Mouse (Mus musculus) CD8-positive naive resting alpha-beta T cell, adult 2 months (primary cell): ENCODE data around the gene Sim2.

ENCODE experiments used
- DNase-seq, 2 experiments: peaks; one replicate each; pipeline ENCODE4 v3.0.0; 2022; ENCODE audit warnings: low read depth in 2 of 2, low spot score in 2 of 2

Sim2 gene

DNA sequence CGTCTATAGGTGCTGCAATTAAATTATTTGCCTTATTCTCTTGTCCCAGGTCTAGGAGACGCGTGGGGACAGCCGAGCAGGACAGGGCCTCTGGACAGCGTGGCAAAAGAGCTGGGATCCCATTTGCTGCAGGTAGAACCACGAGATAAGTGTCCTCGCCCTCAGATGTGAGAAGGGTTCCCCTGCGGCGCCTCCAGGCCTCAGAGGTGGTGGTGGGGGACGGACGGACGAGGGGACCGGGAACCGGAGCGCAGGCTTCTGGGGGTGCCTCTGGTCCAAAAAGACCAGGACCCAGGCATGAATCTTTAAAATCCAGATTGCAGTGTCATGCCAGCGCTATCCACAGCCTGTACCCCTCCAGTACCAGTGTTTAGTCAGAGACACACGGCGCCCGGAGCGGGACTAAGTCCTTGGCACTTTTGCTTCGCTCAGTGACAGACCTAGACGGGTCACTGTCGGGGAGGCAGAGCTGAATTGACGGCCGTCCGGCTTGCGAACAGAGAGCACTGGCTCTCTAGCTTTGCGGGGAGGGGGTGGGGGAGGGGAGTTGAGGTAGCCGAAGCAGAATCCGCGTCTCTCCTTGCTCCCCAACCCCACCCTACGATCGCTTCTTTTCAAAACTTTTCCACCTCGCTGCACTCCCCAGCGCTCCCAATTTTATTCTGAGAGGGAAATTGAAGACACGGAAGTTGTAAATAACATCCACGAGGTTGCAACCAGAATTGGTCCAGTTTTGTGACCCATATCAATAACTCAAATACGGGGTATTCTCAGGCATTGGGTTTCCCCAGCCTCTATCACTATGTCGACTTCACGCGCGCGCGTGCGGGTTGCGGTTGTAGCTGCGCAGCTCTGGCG lies 9.7 kb downstream of the Sim2 start:
- DNase-seq: no peak

DNA sequence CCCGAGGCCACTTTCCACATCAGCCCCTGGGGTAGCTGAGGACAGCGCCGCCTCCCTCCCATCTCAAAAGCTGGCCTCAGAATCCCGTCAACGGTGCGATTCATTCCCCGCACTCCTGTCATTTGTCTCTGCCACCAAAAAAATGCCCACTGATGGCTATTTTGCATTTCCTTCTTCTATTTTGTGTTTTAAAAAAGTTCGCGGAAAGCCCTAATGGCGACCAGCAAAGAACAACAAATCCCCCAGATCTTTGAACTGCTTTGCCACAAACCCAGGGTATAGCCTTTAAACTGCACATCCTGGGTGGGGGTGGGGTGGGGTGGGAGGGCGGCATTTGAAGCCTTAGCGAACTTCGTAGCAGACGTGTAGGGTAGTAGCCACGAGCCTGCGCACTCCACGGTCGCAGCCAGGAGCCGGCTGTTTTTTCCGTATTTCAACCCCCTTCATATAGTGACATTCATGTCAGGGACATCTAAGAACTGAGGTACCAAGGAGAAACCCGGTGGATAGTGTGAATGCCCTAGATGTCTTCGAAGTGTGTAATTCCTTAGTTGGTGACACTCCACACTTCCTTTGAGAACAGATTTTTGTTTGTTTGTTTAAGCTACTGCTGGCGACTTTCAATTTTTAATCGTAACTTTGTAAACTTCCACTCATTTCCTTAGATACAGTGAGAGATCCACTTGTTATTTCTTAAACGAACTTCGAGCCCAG lies 10.5 kb downstream of the Sim2 start:
- no peak for DNase-seq

DNA sequence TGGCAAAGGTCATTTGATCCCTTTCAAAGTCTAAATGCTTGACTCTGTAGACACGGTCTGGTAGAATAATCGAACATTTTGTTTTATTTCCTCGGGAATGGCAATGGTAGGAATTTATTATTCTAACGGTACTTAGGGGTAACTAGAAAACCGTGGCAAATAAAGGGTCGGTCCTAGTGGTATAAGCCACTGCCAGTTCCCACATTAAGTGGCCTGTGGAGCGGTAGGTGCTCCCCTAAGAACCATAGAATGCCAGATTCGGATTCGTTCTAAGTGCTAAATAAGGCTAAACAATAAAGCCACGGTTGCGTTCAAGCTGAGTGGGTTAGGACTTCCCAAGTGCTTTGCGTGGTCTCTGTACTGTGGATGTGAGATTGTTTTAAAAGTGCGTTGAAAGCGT lies 11.7 kb downstream of the Sim2 start:
- no peak for DNase-seq

DNA sequence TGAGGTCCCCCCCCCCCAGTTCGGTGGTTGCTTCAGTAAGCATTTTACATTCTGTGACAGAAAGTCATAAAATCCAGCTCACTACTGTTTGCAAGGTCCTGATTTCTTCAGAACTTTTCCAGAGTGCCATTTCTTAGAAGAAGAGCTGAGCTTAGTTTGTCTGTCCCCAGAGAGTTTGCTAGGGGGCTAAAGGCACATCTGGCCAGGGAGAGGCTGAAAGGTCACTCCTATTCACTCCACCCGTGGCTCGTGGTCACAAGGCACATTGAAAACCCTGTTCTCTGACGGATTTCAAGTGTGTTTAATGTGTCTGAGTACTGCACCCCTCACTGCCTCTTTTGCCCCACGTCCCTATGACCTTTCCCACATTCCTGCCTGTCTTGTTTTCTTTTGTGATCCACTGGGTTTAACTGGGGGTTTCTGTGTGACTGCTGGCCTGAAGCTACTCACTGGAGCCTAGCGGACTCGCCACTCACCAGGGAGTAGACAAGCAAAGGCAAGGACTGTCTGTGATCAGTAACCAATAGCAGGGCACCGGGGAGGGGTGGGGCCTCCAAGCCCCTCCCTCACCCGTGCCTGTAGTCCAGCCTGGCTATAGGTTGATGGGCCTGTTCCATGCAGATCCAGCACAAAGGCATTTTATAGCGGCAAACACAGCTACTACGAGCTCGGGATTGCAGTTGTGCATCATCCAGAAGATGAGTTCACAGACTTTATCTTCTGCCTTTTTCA lies 13.2 kb downstream of the Sim2 start:
- DNase-seq: no peak

DNA sequence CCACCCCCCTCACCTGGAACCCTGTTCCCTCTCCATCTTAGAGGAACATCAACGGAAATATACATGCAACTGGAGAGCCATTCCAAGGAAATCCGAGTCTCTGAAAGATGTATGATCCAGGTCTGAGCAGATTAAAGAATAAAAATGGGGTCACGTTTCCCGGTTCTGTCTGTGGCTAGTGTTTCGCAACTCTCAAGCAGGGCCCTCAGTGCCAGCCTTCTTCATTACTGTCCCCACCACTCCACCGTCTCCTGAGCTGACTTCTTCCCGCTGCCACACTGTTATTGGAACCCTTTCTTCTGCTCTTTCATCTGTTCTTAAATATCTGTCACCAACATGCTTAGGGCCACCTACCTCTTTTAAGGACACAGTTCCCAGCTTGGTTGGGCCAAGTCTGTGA lies 28.4 kb downstream of the Sim2 start:
- no peak for DNase-seq

DNA sequence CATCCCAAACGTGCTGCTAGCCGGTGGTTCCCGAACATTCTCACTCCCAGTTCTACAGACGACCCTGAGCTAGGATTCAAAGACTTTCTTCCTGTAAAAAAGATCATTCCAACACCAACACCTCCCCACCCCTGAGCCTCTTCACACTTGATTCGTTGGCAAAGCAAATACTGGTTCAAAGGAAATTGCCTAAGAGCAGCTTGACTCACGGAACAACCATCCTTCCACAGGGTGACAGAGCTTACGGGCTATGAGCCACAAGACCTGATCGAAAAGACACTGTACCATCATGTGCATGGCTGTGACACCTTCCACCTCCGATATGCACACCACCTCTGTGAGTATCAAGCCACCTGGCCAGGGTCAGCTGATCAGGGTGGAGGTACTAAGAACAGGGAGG lies 30.0 kb downstream of the Sim2 start:
- no peak for DNase-seq

DNA sequence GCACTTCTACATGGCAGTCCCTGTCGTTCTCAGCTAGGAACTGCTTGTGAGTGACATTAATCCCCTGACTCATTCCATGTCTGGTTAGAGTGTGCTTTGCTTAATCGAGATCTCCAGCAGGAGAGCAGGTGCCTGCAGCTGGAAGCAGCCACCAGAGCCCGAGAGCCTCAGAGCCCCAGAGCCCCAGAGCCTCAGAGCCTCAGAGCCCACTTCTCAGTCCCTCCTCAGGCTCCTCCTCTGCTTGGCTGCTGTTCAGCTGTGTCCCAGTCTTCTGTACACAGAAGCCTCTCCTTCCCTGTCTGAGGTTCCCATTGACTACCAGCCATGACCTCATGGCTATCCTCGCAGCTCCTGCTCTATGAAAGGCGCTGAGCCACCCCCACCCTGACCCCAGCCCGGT lies 32.6 kb downstream of the Sim2 start:
- DNase-seq: no peak

DNA sequence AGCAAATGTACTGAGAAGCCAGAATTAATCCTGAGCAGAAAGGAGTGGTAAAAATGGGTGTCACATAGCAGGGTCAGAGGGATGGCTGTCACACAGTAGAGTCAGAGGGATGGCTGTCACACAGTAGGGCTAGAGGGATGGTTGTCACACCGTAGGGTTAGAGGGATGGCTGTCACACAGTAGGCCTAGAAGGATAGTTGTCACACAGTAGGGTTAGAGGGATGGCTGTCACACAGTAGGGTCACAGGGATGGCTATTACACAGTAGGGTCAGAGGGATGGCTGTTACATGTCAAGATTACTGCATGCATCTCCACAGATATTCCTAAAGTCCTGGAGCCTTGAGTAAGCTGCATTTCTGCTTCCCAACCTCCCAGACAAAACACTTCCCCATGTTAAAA lies 33.7 kb downstream of the Sim2 start:
- no peak for DNase-seq

DNA sequence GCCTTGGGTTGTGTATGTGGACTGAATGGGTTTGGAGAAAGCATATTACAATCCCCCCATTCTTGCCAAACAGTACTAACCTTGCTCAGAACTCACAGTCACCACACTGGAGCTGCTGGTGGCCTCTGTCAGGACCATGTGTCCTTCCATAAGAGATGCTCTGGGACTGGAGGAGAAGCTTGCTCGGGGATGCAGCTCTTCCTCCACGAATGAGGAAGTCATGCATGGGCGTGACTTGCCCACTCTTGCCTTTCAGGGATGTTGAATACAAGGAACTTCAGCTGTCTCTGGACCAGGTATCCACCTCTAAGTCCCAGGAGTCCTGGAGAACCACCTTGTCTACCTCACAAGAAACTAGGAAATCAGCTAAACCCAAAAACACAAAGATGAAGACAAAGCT lies 37.6 kb downstream of the Sim2 start:
- DNase-seq: no peak

DNA sequence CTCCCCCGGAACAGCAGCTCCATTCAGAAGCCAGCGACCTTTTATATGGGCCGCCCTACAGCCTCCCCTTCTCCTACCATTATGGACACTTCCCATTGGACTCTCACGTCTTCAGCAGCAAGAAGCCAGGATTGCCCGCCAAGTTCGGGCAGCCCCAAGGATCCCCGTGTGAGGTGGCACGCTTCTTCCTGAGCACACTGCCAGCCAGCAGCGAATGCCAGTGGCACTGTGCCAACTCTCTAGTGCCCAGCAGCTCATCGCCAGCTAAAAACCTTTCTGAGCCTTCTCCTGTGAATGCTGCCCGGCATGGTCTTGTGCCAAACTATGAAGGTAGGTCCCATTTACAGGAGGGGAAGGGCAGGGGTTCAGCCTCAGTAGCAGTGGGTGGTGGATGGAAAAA lies 38.5 kb downstream of the Sim2 start:
- no peak for DNase-seq

DNA sequence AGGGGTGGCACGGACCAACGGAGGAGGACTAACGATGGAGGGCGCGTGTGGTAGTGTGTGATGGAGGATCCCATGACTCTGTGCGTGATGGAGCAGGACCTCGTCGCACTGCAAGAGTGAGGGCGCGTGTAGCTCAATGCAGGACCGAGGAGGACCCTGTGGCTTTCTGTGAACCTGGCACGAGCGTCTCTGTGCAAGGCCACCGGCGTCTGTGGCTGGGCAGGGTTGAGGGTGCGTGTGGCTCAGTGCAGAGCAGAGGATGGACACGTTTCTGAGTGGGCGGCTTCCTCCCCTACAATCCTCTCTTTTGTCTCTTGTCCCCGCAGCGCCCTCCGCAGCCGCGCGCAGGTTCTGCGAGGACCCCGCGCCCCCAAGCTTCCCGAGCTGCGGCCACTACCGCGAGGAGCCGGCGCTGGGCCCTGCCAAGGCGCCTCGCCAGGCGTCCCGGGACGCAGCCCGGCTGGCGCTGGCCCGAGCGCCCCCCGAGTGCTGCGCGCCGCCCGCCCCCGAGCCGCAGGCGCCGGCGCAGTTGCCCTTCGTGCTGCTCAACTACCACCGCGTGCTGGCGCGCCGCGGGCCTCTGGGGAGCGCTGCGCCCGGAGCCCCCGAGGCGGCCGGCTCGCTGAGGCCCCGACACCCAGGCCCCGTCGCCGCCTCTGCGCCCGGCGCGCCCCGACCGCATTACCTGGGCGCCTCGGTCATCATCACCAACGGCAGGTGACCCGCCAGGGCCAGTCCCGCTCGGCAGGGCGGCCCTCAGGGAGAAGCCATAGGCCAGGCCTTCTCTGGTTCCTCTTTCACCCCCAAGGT lies 40.6 kb downstream of the Sim2 start:
- no peak for DNase-seq

DNA sequence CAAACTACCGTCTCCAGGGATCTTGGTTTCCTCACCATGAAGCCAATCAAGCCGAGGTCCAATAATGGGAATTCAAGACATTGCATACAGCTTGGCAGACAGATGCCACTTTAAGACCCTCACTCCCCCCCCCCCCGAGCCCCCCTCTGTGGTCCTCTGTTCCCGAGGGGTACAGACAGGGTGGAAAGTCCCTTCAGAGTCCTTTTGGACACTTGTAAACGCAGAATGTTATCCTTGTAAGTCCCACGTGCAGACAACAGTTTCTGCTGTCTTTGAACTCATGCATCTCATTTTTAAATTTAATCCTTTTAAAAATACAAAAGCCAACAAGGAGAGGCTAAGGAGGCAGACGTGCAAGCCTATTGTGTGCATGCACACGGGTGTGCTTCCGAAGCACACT lies 41.5 kb downstream of the Sim2 start:
- no peak for DNase-seq

DNA sequence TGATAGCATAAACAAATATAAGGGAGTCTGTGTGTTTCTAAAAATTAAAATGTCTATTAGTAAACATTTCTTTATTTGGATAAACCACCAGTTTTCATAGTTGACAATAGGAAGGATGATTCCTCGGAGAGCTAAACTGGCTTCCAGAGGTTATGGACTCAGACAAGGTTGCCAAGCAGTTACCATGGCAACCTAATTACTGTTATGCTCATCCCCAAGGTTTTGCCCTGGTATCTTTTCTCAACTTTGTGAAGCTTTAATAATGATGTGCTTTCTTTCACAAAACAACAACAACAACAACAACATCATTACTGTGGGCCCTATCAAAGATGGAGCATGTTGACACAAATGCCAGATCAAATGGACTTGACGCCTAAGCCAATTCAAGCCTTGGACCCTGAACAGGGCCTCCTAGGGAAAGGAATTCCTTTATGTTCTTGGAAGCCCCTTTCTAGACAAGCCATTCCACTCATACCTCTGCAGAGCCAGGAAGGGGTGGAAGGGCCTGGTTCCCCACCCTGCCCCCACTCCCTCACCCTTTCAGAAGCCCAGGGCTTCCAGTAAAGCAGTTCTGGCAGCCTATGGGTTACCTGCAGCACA lies 43.6 kb downstream of the Sim2 start:
- DNase-seq: no peak

DNA sequence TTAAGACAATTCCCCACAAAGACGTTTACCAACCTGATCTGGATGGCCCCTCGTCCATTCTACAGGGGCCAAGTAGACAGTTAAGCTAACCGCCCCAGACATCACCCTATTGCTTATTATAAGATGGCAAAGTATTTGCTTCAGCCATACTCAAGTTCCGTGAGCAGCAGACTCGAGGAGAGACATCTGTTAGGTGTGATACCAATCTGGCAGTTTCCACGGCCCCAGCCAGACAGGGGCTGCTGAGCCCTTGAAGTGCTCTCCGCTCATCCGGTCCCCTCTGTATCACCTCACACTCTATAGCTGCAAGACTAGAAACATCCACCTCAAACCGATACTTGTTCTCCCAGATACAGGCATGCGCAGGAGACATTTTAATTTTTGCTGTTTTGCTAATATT lies 49.5 kb downstream of the Sim2 start:
- no peak for DNase-seq

DNA sequence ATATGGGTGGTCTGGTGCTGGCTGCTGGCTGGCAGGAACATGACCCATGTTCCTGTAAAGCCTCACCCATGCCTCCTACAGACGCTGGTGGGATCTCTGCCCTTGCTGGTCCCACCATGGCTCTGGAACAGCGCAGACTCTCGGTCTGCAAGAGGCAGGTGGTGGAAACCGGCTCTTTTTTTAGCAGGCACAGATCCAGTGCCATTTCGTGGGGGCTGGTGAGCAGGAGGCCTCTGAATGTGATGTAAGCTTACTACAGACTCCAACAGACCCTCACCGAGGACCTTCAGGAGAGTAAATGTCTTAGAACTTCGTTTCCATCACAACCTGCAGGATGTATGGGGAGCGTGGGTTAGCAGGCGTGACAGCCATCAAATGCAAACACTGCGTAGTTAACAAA lies 56.0 kb downstream of the Sim2 start:
- no peak for DNase-seq

DNA sequence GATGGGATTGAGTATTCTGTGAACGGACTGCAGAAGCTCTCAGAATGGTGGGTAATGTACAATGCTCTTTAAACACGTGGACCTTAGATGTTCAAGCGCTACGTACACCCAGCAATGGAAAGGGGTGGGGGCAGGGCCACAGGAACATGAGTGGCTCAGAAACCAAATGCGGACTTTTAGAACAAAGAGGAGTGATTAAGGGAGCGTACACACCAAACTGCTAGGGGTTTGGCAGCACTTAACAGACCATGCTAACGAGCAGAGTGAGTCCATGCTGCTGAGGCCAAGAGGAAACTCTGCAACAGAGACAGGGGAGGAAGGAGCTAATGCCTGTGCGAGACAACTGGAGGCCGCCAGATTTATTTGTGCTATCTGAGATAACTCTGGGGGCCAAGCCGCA lies 58.6 kb downstream of the Sim2 start:
- no peak for DNase-seq

DNA sequence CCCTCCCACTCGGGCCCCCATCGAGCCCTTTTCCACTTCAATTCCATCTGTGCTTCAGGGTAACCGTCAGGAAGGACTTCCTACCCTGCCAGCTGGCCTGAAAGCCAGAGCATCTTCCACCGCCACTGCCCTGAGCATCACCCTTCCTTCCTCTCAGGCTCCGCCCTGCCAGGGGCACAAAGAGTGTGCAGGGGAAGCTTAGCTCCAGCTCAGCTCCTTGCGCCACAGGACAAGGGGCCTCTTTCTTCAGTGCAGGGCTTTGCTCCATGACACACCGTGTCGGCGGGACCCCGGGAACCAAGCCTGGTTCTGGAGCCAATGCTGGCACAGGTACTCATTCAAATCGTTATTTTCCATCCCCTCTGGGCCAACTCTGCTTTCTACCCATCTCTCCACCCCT lies 63.4 kb downstream of the Sim2 start:
- no peak for DNase-seq

DNA sequence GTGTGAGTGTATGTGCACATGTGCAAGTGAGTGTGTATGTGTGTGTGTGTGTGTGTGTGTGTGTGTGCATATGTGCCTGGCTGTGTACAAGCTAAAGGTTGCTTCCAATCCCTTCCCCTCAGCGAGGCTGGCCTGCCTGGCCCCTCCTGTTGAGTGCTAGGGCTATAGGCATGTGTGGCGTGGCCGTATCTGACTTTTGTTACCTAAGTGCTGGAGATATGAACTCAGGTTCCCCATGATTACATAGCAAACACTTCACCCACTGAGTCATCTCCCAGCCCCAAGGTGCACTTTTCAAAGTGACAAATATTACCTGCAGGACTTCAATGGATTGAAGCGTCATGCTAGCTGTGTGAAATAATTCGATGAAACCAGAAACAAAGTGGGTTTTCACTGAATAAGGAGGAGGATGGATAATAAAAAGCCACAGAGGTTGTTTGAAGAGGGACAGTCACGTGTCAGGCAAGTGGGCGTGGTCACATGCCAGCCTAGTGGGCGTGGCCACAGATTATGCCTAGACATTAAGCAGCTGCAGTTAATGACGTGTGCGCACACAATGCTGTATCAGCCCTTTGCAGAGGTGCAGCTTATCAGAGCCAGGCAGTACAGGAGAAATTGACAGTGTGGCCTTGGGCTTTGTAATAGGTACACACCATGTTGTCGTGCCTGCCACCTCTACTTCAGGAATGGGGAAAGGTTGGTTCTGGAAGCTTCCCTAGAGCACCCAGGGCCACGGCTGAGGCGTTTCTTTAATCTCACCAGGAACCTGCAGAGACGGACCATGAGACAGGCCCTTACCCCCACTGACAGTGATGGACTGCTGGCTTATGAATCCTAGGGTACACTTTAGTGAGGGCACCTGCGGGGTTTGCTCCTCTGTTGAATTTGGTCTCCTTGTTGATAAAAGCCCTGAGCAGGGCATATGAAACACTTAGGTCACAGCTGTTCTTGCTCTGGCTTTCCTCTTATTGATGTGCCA lies 65.7 kb downstream of the Sim2 start:
- DNase-seq: no peak

DNA sequence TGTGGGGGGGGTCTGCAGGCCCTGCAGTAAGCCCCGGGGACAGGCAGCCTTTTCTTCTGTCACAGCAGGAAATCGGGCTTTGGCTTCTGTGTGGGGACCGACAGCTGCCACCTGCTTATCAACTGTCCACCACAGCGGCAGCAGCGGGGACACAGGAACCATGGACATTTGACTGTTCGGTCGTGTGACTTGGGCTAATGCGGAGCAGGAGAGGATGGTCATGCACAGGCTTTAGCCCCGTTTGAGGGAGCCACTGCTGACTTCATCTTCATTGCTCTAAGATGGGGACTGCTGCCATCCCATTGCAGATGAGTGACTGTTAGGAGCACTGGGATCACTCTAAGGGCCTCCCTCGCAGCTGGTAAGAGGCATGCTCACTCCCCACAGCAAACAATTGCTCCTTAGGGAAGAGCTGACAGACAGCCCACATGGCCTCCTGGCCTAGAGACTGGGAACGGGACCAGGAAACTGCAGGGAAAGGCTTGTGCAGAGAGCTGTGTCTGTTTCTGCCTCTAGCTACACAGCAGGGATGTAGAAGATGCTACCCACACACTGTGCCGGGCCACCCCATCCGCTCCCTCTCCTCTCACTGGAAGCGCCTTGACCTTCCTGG lies 70.4 kb downstream of the Sim2 start:
- DNase-seq: no peak
